Mouse (Mus musculus): ENCODE measurements around the gene Osbpl11. TPM values are rescaled to one million over a fixed set of nuclear protein-coding genes. Genes with fewer than 3 reads are reported as not detected.
"Not testable (repeated sequence)": the region's sequence is repeated elsewhere in the genome, so short reads cannot be mapped to it uniquely, and the experiment has no call there.

Gene Osbpl11
- polyA plus RNA-seq (2015; fragmentation: Nextera tagmentation; extraction: Ambion mirVana), result 15.3 and 15.8 TPM in 2 replicates

DNA sequence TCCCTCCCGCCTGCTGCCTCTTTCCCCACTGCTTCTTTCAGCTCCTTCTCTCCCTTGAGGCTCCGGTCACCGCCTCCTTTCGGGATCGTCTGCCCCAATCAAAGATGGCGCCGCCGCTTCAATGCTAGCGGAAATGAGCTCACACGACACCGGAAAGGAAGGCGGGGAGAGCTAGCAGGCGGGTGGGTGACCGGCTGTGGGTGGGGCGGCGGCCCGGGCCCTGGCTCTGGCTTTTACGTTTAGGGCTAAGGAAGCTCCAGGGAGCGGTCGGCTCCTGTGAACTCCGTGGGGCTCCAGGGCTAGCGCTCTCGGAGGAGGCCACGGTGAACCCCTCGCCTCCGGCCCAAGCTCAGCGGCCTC is at the start of gene Osbpl11:
Osbpl11 (plus strand) TSS at position 171 of the 360 bp plus-strand sequence.
- Histone ChIP-seq H3K9ac (replicated peaks; ENCODE audit: low read length) (peak within 1 kb of the TSS; percentile 98), H3K27me3 (ENCODE audit: insufficient read depth, low read length) (no peaks in the 10 kb centered on the region), H3K4me1 (ENCODE audit: insufficient read depth, low read length) (peaks cover 14% of the 10 kb centered on the region), H3K27ac (ENCODE audit: low read length) (peak within 1 kb of the TSS; percentile 94), H3K36me3 (ENCODE audit: insufficient read depth, low read length) (no peaks in the 10 kb centered on the region), H3K4me3 (ENCODE audit: low read length) (peak within 1 kb of the TSS; percentile 94), H3K9me3 (ENCODE audit: low read length) (no peaks in the 10 kb centered on the region), H3K4me2 (replicated peaks; ENCODE audit: low read depth, low read length) (peak within 1 kb of the TSS; percentile 73)
- ATAC-seq (ENCODE audit: low FRiP score, low TSS enrichment), result peak; percentile 97
- WGBS, result under 1% methylated on average over 26 of the region's 27 CpGs

DNA sequence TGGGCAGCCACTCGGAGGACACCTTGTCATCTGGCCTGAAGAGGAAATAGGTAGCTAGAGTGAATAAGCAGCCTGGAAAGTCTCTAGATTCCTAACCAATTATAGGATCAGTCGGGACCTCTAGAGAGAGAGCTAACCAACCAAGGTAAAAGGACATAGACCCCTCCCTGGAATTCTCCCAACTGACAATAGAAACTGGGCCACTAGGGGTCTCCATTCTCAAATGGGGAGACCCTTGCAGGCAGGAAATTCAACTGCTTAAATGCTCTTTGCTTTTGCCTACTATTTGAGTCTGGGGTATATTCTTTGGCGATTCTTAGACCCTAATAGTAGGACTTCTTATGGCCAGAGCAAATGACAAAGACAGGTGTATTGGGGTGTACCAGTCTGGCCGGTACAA is 49.7 kb upstream of the Osbpl11 start:
- no peaks in the 10 kb centered on the region for H3K4me1 ChIP-seq (ENCODE audit: insufficient read depth, low read length)
- no peak overlapping the region for H3K4me2 ChIP-seq (replicated peaks; ENCODE audit: low read depth, low read length)
- H3K27ac ChIP-seq (ENCODE audit: low read length), result no peak overlapping the region
- 67% methylated on average over 4 of the region's 4 CpGs for WGBS
- H3K9me3 ChIP-seq (ENCODE audit: low read length), result no peaks in the 10 kb centered on the region
- H3K9ac ChIP-seq (replicated peaks; ENCODE audit: low read length), result no peak overlapping the region
- ATAC-seq (ENCODE audit: low FRiP score, low TSS enrichment), result no peak
- H3K36me3 ChIP-seq (ENCODE audit: insufficient read depth, low read length), result no peaks in the 10 kb centered on the region
- no peak overlapping the region for H3K4me3 ChIP-seq (ENCODE audit: low read length)
- no peaks in the 10 kb centered on the region for H3K27me3 ChIP-seq (ENCODE audit: insufficient read depth, low read length)

DNA sequence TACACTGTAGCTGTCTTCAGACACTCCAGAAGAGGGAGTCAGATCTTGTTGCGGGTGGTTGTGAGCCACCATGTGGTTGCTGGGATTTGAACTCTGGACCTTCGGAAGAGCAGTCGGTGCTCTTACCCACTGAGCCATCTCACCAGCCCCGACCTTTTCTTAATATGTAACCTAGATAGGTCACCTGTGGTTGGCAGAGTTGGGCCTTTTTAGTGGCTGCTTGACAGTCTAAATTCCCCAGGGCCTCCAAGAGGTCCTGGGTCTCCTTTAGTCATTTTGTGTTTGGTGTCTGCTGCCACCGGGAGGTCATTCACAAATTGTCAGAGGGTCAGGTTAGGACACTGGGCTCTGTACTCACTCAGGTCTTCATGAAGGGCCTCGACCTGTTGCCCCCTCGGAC is 45.8 kb upstream of the Osbpl11 start:
- ATAC-seq (ENCODE audit: low FRiP score, low TSS enrichment); H3K4me3 ChIP-seq (ENCODE audit: low read length); H3K27me3 ChIP-seq (ENCODE audit: insufficient read depth, low read length); H3K36me3 ChIP-seq (ENCODE audit: insufficient read depth, low read length); H3K4me1 ChIP-seq (ENCODE audit: insufficient read depth, low read length); H3K4me2 ChIP-seq (replicated peaks; ENCODE audit: low read depth, low read length); H3K9me3 ChIP-seq (ENCODE audit: low read length); H3K27ac ChIP-seq (ENCODE audit: low read length); H3K9ac ChIP-seq (replicated peaks; ENCODE audit: low read length): not testable (repeated sequence)
- 76% methylated on average over 6 of the region's 7 CpGs for WGBS

DNA sequence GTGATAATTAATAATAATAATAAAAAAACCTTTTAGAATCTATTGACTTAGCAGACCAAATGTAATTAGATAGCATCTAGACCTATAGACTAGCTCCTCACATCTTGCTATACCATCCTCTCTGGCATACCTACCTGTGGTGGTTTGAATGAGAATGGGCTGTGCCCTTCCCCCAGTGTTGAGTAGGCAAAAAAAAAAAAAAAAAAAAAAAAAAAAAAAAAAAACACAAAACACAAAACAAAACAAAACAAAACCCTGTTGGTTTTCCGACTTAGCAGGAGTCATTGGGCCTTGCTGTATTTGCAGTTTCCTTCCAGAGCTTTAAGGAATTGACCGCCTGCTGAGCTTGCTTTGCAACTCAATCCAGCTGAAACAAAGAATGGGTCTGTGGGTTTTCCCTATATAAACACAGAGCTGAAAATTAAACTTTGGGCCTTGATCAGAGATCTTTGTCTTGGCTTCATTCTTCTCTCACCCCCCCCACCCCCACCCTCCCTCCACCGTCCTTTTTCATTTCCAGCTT is 43.1 kb upstream of the Osbpl11 start:
- H3K9ac ChIP-seq (replicated peaks; ENCODE audit: low read length), result no peak overlapping the region
- WGBS, result 53% methylated on average over 3 of the region's 3 CpGs
- H3K27me3 ChIP-seq (ENCODE audit: insufficient read depth, low read length), result no peaks in the 10 kb centered on the region
- no peak for ATAC-seq (ENCODE audit: low FRiP score, low TSS enrichment)
- no peak overlapping the region for H3K4me2 ChIP-seq (replicated peaks; ENCODE audit: low read depth, low read length)
- H3K27ac ChIP-seq (ENCODE audit: low read length), result no peak overlapping the region
- H3K36me3 ChIP-seq (ENCODE audit: insufficient read depth, low read length), result no peaks in the 10 kb centered on the region
- H3K4me3 ChIP-seq (ENCODE audit: low read length), result no peak overlapping the region
- 0 out of 2 replicates have a peak, but pooled peaks cover 3% of the 10 kb centered on the region for H3K9me3 ChIP-seq (ENCODE audit: low read length)
- H3K4me1 ChIP-seq (ENCODE audit: insufficient read depth, low read length), result no peaks in the 10 kb centered on the region

DNA sequence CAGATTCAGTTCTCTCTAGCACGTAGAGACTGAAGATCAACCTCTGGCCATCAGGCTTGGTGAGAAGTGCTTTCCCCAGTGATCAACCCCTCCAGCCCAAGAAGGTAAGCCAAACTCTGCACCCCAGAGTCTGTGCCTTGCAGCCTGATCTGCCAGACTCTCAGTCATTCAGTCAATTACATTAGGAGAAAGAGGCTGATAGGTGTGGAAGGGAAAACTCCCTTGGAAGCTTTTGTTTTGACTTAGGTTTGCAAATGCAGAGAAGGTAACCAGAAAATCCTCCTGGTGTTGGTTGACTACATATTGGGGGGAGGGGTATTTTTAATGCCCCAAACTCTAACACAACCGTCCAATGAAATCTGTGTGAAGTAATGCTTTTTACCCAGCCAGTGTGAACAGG is 41.4 kb upstream of the Osbpl11 start:
- Histone ChIP-seq H3K4me2 (replicated peaks; ENCODE audit: low read depth, low read length) (no peak overlapping the region), H3K9ac (replicated peaks; ENCODE audit: low read length) (no peak overlapping the region), H3K36me3 (ENCODE audit: insufficient read depth, low read length) (no peaks in the 10 kb centered on the region), H3K9me3 (ENCODE audit: low read length) (0 out of 2 replicates have a peak, but pooled peaks cover 3% of the 10 kb centered on the region), H3K4me3 (ENCODE audit: low read length) (no peak overlapping the region), H3K4me1 (ENCODE audit: insufficient read depth, low read length) (no peaks in the 10 kb centered on the region), H3K27ac (ENCODE audit: low read length) (no peak overlapping the region), H3K27me3 (ENCODE audit: insufficient read depth, low read length) (no peaks in the 10 kb centered on the region)
- no peak for ATAC-seq (ENCODE audit: low FRiP score, low TSS enrichment)
- 81% methylated on average over 2 of the region's 2 CpGs for WGBS

DNA sequence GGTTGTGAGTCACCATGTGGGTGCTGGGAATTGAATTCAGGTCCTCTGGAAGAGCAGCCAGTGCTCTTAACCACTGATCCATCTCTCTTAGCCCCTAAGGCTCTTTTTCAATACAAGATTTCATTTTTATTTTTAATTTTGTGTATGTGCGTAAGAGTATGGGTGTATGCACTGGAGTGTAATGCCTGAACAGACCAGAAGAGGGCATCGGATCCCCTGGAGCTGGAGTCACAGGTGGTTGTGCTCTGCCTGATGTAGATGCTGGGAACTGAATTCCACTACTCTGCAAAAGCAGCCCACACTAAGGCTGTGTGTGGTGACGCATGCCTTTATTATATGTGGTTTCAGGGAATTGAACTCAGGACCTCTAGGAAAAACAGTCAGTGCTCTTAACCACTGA is 38.7 kb upstream of the Osbpl11 start:
- Histone ChIP-seq H3K27me3 (ENCODE audit: insufficient read depth, low read length) (no peaks in the 10 kb centered on the region), H3K27ac (ENCODE audit: low read length) (no peak overlapping the region), H3K4me3 (ENCODE audit: low read length) (no peak overlapping the region), H3K9ac (replicated peaks; ENCODE audit: low read length) (no peak overlapping the region), H3K4me2 (replicated peaks; ENCODE audit: low read depth, low read length) (no peak overlapping the region), H3K9me3 (ENCODE audit: low read length) (0 out of 2 replicates have a peak, but pooled peaks cover 3% of the 10 kb centered on the region), H3K36me3 (ENCODE audit: insufficient read depth, low read length) (no peaks in the 10 kb centered on the region), H3K4me1 (ENCODE audit: insufficient read depth, low read length) (no peaks in the 10 kb centered on the region)
- ATAC-seq (ENCODE audit: low FRiP score, low TSS enrichment), result no peak
- 92% methylated on average over 3 of the region's 3 CpGs for WGBS

DNA sequence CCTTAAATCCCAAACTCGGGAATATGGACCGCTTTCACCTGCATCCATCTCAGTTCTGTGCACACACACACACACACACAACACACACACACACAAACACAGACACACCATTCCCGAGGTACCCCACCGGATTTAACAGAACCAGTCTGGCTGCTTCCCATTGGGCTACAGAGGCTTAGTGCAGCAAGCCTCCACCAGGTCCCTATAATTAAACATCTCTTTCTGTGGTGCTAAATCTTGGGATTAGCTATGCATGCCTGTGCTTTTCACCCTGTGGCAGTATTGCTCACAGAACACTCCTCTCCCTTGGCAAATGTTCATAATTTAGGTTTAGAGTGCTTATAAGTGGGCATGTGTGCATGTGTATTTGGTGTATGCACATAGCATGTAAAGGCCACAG is 36.7 kb upstream of the Osbpl11 start:
- H3K4me3 ChIP-seq (ENCODE audit: low read length), result no peak overlapping the region
- 84% methylated on average over 4 of the region's 4 CpGs for WGBS
- no peaks in the 10 kb centered on the region for H3K27me3 ChIP-seq (ENCODE audit: insufficient read depth, low read length)
- H3K27ac ChIP-seq (ENCODE audit: low read length), result no peak overlapping the region
- no peaks in the 10 kb centered on the region for H3K36me3 ChIP-seq (ENCODE audit: insufficient read depth, low read length)
- no peak overlapping the region for H3K9ac ChIP-seq (replicated peaks; ENCODE audit: low read length)
- 0 out of 2 replicates have a peak, but pooled peaks cover 3% of the 10 kb centered on the region for H3K9me3 ChIP-seq (ENCODE audit: low read length)
- H3K4me2 ChIP-seq (replicated peaks; ENCODE audit: low read depth, low read length), result no peak overlapping the region
- ATAC-seq (ENCODE audit: low FRiP score, low TSS enrichment), result no peak
- H3K4me1 ChIP-seq (ENCODE audit: insufficient read depth, low read length), result no peaks in the 10 kb centered on the region

DNA sequence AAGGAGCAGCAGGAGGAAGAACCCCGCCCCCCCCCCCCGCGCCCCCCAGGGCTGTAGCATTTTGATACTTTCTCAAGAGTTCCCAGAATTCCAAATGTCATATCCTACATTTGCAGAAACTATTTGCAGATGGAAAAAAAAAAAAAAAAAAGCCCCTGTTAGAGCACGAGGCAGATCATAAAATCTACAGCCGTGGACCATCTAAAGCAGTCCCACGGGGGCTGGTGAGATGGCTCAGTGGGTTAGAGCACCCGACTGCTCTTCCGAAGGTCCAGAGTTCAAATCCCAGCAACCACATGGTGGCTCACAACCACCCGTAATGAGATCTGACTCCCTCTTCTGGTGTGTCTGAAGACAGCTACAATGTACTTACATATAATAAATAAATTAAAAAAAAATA is 34.0 kb upstream of the Osbpl11 start:
- not testable (repeated sequence) for H3K27me3 ChIP-seq (ENCODE audit: insufficient read depth, low read length); H3K4me1 ChIP-seq (ENCODE audit: insufficient read depth, low read length); H3K36me3 ChIP-seq (ENCODE audit: insufficient read depth, low read length); H3K4me2 ChIP-seq (replicated peaks; ENCODE audit: low read depth, low read length); H3K9me3 ChIP-seq (ENCODE audit: low read length); H3K27ac ChIP-seq (ENCODE audit: low read length); ATAC-seq (ENCODE audit: low FRiP score, low TSS enrichment); H3K9ac ChIP-seq (replicated peaks; ENCODE audit: low read length); H3K4me3 ChIP-seq (ENCODE audit: low read length)
- WGBS, result 72% methylated on average over 9 of the region's 9 CpGs

DNA sequence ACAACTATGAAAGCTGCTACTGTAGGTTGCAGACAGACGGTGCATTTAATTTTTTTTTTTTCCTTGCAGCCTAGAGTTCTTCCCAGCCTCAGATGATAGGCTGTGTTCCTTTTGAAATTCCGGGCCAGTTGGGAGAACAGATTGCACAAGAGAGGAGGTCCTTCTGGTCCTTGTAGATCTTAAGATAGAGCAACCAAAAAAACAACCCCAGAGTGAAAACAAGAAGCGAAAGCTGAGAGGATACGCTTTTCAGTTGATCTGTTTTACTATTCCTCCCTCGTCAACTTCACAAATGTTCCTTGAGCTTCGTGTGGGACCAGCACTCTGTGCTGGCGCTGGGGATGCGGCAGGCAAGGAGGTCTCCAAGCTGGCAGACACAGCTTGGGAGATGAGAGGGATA is 33.3 kb upstream of the Osbpl11 start:
- Histone ChIP-seq H3K4me3 (ENCODE audit: low read length) (no peak overlapping the region), H3K9ac (replicated peaks; ENCODE audit: low read length) (no peak overlapping the region), H3K36me3 (ENCODE audit: insufficient read depth, low read length) (no peaks in the 10 kb centered on the region), H3K4me1 (ENCODE audit: insufficient read depth, low read length) (no peaks in the 10 kb centered on the region), H3K27me3 (ENCODE audit: insufficient read depth, low read length) (no peaks in the 10 kb centered on the region), H3K4me2 (replicated peaks; ENCODE audit: low read depth, low read length) (no peak overlapping the region), H3K9me3 (ENCODE audit: low read length) (no peaks in the 10 kb centered on the region), H3K27ac (ENCODE audit: low read length) (no peak overlapping the region)
- WGBS, result 53% methylated on average over 8 of the region's 8 CpGs
- no peak for ATAC-seq (ENCODE audit: low FRiP score, low TSS enrichment)

DNA sequence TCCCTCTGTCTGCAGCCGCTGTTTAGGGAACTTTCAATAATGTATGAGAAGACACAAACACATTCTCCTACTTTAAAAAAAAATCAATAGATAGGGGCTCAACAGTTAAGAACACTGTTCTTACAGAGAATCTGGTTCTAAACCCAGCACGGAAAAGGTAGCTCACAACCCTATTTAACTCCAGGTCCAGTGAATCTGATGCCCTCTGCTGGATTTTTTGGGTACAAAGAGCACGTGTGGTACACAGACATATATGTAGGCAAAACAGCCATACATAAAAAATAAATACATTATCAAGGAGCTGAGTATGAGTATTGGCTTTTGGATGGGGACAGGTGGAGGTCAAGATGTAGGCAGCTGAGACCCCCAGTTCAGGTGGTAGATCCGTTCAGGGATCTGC is 29.9 kb upstream of the Osbpl11 start:
- 54% methylated on average over 4 of the region's 4 CpGs for WGBS
- Histone ChIP-seq H3K4me2 (replicated peaks; ENCODE audit: low read depth, low read length) (no peak overlapping the region), H3K4me1 (ENCODE audit: insufficient read depth, low read length) (no peaks in the 10 kb centered on the region), H3K9me3 (ENCODE audit: low read length) (no peaks in the 10 kb centered on the region), H3K27me3 (ENCODE audit: insufficient read depth, low read length) (no peaks in the 10 kb centered on the region), H3K4me3 (ENCODE audit: low read length) (no peak overlapping the region), H3K27ac (ENCODE audit: low read length) (no peak overlapping the region), H3K36me3 (ENCODE audit: insufficient read depth, low read length) (no peaks in the 10 kb centered on the region), H3K9ac (replicated peaks; ENCODE audit: low read length) (no peak overlapping the region)
- ATAC-seq (ENCODE audit: low FRiP score, low TSS enrichment), result no peak

All from kidney, embryonic 16.5 days (tissue).